Mouse (Mus musculus): ENCODE data around the gene Rad9a.

The Rad9a gene

DNA sequence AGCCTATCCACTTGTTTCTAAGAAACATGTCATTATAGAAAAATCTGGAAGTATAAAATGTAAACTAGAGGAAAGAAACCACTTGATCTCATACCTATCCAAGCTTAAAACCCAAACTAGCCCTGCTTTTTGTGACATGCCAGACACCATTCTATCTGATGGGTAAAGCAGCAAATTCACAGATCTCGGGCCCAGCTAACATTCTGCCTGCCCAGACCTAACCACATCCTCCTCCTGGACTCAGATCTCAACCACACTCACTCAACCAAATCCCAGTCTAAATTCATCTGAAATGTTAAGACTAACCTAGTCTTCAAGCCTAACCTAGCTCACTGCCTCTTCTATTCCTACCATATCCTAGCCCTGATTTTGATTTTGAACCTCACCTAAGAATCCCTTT lies 17.3 kb upstream of the Rad9a start:
- no peak for DNase-seq (ENCODE audit: extremely low read depth, insufficient read length, low spot score)

DNA sequence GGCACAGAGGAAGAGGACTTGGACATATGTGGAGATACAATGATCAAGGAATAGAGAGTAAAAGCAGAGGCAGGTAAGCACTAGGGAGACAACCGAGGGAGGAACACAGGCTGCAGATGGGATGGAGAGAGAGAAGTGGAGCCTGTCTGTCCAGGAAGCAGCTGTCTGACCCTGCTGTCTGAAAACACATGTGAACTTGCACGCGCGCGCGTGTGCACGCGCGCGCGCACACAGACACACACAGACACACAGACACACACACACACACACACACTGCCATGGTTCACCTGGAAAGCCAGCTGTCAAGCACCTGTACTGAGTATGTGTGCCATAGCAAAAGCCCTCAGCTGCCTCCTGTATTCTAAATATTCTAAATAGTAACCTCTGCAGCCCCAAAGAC lies 16.8 kb upstream of the Rad9a start:
- DNase-seq (ENCODE audit: extremely low read depth, insufficient read length, low spot score): no peak

DNA sequence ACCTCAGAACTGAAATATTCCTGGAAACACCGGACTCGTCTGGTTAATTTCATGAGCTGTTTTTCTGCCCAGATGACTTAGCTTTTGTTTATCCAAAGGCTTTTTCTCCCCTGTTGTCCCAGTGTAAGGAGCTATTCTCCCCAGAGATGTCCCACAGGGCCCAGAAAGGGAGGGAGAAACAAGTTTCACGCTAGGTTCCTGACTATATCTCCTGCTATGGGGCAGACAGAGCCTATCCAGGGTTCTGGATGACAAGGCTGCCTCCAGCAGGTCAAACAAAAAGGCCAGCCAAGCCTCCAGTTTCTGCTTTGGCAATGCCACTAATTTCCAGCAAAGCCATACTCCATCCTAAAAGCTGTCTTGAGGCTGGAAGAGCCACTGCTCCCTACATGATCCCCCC lies 16.4 kb upstream of the Rad9a start:
- no peak for DNase-seq (ENCODE audit: extremely low read depth, insufficient read length, low spot score)

DNA sequence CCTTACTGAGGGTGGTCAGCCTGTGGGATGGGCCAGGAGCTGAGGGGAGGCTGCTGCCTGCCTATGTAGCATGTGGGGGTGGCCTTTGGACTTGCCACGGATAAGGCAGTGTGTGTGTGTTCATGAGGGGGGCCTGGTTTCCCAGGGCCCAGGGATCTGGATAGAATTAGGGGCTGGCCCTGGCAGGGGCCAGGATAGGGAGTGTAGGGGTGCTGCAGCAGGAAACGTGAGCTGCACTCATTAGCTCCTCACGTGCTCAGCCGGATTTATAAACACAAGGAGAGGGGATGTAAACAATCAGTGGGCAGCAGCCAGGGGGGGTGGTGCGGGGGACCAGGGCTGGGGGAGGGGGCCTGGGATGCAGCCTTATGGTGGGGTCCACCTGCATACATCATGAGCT lies 15.7 kb upstream of the Rad9a start:
- no peak for DNase-seq (ENCODE audit: extremely low read depth, insufficient read length, low spot score)

DNA sequence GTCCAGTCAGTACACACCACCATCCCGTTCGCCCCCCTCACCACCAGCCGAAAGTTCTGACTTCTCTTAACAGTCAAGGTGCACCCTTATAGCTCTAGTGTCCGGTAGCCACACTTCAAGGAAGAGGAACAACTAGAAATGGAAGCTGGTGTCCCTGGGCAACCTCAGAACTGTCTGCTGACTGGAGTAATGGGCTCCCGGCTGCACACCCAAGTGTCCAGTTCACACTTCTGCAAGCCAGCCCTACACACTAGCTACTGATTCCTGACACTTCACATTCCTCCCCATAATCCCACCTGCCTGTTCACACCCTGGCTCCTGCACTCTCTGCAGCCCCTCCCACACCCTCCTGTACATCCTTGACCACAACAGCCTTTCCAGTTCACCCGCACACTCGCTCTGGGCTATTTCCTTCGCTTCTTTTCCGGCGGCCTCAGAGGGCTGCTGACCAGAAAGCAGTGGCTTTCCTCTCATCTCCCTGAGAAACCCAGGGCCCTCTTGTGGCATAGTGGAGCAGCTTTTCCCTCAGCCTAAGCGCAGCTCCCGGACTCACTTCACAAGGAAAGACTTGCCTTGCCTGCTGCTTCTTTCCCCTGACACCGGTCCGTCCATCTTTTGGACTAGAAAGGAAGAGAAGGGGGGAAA lies 14.7 kb upstream of the Rad9a start:
- peak; percentile 60 for DNase-seq (ENCODE audit: extremely low read depth, insufficient read length, low spot score)

DNA sequence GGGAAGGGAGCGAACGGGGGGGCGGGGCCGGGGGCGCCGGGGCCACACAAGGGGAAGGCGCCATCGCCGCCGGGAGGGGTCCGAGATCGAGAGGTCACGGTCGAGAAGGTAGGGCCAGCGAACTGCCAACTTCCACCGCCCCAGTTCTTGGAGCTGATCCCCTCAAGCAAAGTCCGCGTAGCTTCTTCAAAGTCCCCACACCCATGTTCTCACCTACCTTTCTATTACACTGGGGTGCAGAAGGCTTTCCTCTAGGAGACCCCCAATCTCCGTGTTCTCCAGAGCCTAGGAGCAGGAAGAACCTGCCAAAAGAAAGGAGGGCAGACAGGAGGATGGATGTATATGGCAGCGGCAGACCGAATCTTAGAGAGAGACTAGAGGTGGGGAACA lies 14.0 kb upstream of the Rad9a start:
- no peak for DNase-seq (ENCODE audit: extremely low read depth, insufficient read length, low spot score)

DNA sequence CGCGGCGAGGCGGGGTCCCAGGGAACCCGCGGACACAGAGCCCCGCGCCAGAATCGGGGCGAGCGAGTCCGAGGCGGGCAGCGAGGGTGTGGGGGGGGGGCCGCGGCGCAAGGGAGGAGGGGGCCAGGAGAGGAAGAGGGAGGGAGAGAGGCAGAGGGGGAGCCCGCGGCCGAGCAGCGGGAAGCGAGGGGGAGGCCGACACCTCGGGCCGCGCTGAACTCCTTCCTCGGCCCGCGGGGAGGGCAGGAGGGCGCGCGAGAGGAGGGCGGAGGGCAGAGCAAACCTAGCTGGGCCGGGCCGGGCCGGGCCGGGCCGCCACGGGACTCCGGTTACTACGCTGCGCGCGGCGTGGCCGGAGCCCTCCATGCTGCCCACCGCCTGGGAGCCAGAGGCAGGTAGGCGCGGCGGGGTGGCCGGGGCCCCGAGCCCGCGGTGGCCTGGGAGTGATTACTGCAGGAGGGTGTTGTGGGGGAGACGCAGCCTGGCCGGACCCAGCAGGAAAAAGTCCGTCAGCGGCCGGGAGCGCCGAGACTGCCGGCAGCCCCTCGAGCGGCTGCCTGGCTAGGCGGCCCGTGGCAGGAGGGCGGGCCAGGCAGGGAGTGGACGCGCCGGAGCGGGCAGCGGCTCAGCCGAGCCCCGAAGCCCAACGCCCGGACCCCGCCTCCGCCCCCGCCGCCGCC lies 13.4 kb upstream of the Rad9a start:
- DNase-seq (ENCODE audit: extremely low read depth, insufficient read length, low spot score): peak; percentile 54

DNA sequence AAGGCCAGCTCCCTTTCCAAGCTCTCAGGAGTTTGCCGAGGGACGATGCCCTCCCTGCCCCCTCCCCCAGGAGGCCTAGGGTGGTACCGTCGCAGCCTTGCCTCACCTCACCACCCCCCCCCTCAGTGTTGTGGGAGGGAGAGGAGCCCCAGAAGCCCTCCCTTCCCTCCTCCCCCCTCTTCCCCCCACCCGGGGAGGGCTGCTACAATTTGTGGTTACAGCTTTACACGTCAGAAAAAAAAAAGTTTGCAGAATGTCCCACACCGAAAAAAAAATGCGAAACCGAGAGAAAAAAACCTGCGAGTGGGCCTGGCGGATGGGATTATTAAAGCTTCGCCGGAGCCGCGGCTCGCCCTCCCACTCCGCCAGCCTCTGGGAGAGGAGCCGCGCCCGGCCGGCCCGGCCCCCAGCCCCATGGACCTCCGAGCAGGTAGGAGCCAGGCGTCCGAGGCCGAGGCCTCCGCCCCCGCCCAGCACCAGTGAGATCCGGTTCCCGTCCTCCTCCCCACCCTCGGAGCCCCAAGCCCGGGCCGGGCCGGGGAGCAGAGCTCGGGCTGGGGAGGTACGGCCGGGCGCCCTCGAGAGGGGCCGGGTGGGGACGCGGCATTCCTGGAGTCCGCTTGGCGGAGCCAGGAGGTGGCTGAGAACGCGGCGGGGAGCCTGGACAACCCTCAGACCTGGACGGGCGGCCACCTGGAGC lies 12.8 kb upstream of the Rad9a start, which contains the start of the genes Clcf1 and AC109138.7:
Gene Clcf1 (plus strand): TSS at position 168 of the 700 bp plus-strand sequence.
Gene AC109138.7 (plus strand): TSS at position 287 of the 700 bp plus-strand sequence.
- DNase-seq (ENCODE audit: extremely low read depth, insufficient read length, low spot score): peak; percentile 86

DNA sequence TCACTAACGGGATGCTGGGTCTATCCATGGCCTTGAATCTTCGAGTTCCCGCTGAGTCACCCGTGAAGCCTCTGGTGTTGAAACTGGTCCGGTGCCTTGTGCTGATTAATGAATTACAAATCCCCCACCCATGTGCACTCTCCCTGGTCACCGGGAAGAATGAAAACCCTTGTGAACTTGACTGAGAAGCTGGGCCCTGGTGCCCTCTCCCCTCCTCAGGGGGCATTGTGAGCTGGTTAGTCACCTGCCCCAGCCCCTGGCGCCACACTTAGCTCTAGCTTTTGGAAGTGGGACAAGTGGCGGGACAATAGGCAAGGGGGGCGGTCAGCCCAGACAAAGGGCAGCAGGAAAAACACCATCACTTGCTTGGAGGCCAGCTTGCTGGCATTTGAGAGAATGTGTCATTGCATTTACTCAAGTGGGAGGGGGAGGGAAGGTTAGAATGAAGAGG lies 12.1 kb upstream of the Rad9a start:
- DNase-seq (ENCODE audit: extremely low read depth, insufficient read length, low spot score): peak; percentile 89

DNA sequence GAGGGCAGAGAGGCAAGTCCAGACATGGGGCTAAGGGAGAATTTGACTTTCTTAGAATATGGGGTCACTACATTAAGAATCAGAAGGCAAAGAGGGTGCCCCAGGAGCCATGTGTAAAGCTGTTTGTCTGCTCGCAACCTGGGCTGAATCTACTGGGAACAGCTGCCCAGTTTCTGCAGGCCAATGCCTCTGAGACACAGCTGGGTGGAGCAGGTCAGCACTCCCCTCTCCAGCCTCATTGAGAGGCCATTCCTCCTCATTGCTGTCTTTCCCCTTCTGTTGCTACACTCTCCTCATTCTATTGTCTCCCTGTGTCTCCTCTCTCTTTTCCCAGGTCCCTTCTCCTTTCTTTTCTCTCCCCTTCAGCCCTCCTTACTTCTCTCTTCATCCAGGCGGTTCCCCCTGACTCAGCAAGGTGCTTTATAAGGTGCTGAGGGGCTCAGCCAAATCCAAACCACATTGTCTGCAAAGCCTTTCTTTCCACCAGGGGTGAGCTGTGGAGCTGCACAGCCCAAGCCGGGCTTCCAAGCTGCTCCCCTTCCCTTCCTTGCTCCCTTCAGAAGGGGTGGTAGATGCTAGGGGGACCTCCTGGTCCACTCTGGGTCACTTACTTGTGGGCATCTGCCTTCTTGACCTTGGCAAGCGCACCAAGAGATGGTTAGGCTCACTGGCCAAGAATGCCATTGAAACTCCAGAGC lies 10.6 kb upstream of the Rad9a start:
- no peak for DNase-seq (ENCODE audit: extremely low read depth, insufficient read length, low spot score)

DNA sequence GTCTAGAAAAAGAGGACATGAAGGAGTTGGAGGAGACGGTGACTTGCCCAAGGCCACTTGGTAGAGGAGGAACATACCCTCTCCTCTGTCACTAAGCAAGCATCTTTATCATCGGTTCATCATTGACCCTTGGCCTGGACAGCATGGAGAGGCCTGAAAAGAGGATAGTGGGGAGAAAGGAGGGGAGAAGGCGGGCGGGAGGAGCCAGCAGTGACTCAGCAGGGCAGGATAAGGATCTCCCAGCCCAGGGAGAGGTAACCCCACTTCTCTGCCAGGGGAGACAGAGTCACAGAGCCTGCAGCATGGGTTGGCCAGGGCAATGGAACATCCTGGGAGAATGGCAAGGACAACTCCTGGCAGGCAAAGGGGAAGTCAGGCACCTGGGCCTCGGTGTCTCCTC lies 7.1 kb upstream of the Rad9a start:
- no peak for DNase-seq (ENCODE audit: extremely low read depth, insufficient read length, low spot score)

DNA sequence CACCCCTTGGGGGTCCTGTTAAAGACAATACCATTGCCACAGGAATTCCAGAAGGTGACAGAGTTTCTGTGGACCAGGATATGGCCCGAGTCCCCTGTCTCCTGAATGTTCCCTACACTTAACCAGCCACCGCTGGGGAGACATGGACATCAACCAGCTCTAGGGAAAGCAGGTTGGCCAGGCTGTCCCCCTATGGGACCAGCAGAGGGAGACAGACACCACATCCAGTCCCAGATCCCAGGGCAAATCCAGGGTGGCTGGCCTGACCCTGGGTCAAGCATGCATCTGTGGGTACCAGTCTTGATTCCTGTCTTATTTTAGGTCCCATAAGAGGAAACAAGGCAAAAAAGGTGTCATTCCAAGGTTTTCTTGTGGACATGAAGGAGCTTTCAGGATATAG lies 5.5 kb upstream of the Rad9a start:
- peak; percentile 54 for DNase-seq (ENCODE audit: extremely low read depth, insufficient read length, low spot score)

DNA sequence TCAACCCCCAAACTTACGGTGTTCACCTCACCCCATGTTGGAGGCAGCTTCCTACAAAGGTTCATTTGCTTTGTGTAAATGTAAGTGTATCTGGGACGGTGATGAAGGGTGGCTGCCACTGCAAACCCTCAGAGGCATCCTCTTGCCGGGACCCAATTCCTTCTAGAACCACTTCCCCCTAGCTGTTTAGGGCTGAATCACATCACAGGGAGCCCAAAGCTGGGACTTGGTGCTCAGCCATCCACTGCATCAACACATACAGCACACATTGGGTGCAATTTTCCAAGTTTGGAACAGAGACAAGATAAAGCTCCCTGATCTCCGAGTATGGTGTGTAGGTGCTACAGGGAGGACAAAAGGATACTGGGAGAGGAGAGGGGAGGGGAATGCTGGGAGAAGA lies 3.4 kb upstream of the Rad9a start:
- no peak for DNase-seq (ENCODE audit: extremely low read depth, insufficient read length, low spot score)

DNA sequence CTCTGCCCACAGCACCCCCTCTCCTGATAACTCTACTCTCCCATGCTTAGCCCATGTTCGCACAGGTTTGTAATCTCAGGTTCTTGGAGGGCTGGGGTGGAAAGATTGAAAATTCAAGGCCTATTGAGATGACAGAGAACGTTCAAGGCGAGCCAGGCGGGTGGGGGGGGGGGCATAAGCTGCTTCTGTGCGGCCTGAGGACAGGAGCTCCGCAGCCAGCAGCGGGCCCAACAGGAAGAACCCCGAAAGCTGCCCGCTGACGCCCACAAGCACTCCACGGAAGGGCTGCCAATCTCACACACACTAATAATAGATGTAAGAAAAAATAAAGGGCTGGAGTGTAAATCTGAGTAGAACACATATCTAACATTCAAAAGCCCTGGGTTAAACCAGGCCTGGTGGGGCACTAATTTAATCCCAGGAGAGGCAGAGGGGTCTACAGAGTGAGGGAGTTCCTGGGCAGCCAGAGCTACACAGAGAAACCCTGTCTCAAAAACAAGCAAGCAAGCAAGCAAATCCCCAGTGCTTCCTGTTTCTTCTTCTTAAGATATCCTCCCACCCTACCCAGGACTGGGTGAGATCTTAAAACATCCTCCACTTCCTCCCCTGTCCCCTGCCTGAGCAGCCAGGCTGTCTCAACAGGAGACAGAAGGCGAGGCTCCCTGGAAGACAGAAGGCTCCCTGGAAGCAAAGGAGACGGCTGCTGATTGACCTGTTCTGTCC lies 2.3 kb upstream of the Rad9a start:
- DNase-seq (ENCODE audit: extremely low read depth, insufficient read length, low spot score): no peak

DNA sequence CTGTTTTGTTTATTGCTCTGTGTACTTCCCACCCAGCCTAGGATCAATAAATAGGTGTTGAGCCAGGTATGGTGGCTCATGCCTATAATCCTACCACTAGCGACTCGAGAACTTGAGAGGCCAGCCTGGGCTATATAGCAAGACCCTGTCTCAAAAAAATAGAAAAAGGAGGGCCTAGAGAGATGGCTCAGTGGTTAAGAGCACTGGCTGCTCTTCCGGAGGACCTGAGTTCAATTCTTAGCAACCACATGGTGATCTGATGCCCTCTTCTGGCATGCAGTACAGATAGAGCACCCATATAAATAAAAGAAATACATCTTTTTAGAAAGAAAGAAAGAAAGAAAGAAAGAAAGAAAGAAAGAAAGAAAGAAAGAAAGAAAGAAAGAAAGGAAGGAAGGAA lies 1.7 kb upstream of the Rad9a start:
- no peak for DNase-seq (ENCODE audit: extremely low read depth, insufficient read length, low spot score)

DNA sequence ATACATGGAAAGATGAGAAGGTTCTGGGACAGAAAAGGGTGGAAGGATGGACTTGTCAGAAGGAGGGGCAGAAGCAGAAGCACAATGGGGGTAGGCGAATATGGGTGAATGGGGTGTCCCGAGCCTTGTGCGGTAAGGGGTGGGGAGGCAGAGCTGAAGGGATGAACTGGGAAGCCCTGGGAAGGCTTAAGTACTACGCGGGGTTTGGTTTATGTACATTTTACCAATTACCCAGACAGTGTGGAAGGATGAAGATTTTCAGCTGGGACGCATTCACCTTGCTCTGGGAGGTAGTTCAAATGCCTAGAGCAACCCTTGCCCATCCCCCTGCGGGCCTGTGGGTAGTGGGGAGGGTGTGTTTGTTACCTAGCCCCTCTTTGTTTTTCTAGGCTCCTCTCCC lies 687 bp upstream of the Rad9a start:
- DNase-seq (ENCODE audit: extremely low read depth, insufficient read length, low spot score): no peak

DNA sequence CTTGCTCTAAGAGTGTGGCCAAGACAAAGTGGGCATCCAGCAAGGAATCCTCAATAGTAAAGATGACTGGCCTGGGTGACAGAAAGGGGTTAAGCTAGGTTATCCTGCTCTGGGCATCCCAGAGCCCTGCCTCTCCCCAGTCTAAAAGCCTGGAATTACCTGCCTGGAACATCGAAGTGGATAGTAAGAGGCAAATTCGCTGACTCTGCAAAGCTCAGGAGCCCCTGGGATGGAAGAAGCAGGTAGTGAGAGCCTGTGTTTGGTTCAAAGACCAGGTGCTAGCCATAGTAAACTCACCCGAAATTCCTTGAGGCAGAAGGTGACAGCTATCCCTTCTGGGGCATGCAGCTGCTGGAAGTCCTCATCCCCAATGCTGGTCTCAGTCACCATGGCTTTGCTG lies 4.3 kb downstream of the Rad9a start:
- DNase-seq (ENCODE audit: extremely low read depth, insufficient read length, low spot score): no peak

DNA sequence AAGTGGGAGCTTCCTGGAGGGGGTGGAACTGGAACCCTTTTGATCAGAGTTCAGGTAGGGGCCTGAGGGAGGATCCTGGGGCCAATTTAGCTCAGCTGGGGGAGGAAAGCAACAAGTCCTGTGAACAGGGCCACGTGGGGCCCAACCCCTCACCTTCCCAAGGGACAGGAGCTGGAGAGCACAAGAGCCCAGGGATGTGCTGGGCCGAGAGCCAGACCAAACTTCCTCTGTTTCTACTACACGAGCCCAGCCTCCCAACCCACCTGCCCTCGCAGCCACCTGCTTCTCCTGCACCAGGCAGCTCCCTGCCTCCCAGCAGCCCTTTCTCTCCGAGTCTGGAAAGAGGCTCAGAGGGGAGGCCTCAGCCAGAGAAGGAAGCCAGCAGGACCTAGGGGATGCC lies 4.9 kb downstream of the Rad9a start:
- peak; percentile 45 for DNase-seq (ENCODE audit: extremely low read depth, insufficient read length, low spot score)

DNA sequence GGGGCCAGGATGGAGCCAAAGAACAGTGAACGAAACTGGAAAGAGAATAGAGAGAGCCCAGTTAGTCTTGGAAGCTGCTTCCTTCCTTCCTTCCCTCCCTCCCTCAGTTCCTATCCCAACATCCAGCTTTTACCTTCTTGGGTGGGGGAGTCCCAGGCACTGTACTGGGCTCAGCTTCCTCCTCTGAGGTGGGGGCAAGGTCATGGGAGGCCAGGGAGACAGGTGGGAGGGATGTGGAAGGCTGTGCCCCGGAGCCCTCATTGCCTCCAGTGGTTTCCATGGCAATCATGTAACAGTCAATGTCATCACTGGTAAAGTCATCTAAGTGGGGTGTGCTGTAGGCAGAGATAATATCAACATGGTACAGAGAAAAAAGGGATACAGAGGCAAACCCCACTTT lies 5.4 kb downstream of the Rad9a start:
- no peak for DNase-seq (ENCODE audit: extremely low read depth, insufficient read length, low spot score)

DNA sequence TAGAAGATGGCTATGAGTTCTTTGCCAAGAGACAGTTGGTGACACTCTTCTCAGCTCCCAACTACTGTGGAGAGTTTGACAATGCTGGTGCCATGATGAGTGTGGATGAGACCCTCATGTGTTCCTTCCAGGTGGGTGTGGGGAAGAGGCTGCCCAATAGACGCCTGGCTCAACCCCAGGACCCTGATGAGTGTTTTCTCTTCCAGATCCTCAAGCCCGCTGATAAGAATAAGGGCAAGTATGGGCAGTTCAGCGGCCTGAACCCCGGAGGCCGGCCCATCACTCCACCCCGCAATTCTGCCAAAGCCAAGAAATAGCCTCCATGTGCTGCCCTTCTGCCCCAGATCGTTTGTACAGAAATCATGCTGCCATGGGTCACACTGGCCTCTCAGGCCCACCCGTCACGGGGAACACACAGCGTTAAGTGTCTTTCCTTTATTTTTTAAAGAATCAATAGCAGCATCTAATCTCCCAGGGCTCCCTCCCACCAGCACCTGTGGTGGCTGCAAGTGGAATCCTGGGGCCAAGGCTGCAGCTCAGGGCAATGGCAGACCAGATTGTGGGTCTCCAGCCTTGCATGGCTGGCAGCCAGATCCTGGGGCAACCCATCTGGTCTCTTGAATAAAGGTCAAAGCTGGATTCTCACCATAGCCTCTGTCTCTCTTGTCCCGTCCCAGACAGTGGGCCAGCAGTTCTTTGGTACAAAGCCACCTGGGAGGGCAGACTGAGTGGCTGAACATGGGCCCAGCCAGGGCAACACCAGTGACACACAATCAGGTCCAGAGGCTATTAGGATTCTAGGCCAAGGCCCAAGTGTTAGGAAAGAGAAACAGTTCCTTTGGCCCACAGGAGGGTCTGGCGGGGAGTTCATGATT lies 6.4 kb downstream of the Rad9a start:
- no peak for DNase-seq (ENCODE audit: extremely low read depth, insufficient read length, low spot score)

All from 3134 (cell line).